Mouse (Mus musculus) forebrain, embryonic 12.5 days (tissue): Measurements from ENCODE around the gene Rin2. TPM values are rescaled to one million over a fixed set of nuclear protein-coding genes. Genes with fewer than 3 reads are reported as not detected.

Experiments
- ATAC-seq: fragments of 200-750 bp; cut with Nextera tagmentation; 2 replicates; pipeline ENCODE4 v1.8.0; 2017; ENCODE audit warnings: moderate TSS enrichment; ENCODE audit not compliant: low FRiP score
- H3K27ac ChIP-seq: fragments of 300-500 bp; sonication (generic); 2 replicates; pipeline ENCODE4 v1.5.1; 2016; ENCODE audit warnings: mild to moderate bottlenecking
- H3K27me3 ChIP-seq: fragments of 300-500 bp; sonication (generic); 2 replicates; pipeline ENCODE4 v1.6.1; 2016; ENCODE audit warnings: mild to moderate bottlenecking
- H3K36me3 ChIP-seq: fragments of 300-500 bp; sonication (generic); replicated peaks from 2 replicates; pipeline ENCODE4 v1.6.1; 2016; ENCODE audit warnings: mild to moderate bottlenecking
- H3K4me1 ChIP-seq: fragments of 300-500 bp; sonication (generic); 2 replicates; pipeline ENCODE4 v1.6.1; 2016
- H3K4me2 ChIP-seq: fragments of 300-500 bp; sonication (generic); 2 replicates; pipeline ENCODE4 v1.6.1; 2016; ENCODE audit warnings: mild to moderate bottlenecking, moderate library complexity
- H3K4me3 ChIP-seq: fragments of 300-500 bp; sonication (generic); replicated peaks from 2 replicates; pipeline ENCODE4 v1.5.1; 2016; ENCODE audit warnings: mild to moderate bottlenecking
- H3K9ac ChIP-seq: fragments of 300-500 bp; sonication (generic); 2 replicates; pipeline ENCODE4 v1.6.1; 2016; ENCODE audit warnings: mild to moderate bottlenecking
- H3K9me3 ChIP-seq: fragments of 300-500 bp; sonication (generic); 2 replicates; pipeline ENCODE4 v1.6.1; 2016
- WGBS: fragments of 180-500 bp; shearing (Covaris S2); methylation state at CpG from one replicate; pipeline ENCODE4 v1.1.7; 2016; 5-methylcytosine and 5-hydroxymethylcytosine counted together
- polyA plus RNA-seq: library from polyadenylated mRNA; unstranded; fragments of >200 nt; fragmentation: Nextera tagmentation; extraction: Ambion mirVana; gene quantifications from 2 replicates; pipeline ENCODE4 v1.2.1, GENCODE M21; 2016

Gene Rin2
- polyA plus RNA-seq, 1 experiment from 2014 or later: 14.0 TPM

DNA sequence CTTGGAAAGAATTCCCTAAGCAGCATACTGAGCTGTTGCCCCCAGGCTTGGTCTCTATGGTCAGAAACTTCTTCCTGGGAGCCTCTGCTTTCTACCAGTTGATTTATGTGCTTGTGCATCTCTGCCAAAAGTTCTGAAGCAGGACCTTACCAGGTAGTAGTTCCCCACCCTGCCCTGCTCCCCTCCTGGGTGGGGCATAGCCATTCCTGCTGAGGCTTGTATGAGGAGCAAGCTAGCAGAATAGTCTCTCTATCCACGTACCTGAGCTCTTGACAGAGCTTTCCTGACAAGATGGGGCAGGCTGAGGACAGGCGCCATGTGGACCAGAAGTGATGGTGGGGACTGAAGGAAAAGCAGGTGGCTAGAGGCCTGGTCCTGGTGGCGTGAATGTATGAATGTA is 171.6 kb downstream of the Rin2 start:
- H3K27ac ChIP-seq: no peak overlapping the region
- no peaks in the 10 kb centered on the region for H3K27me3 ChIP-seq
- WGBS: 82% methylated on average over 3 of the region's 3 CpGs
- no peak overlapping the region for H3K4me2 ChIP-seq
- H3K4me1 ChIP-seq: no peaks in the 10 kb centered on the region; the same call in none of the 2 replicates
- no peak overlapping the region for H3K9ac ChIP-seq
- no peak for ATAC-seq
- H3K9me3 ChIP-seq: no peaks in the 10 kb centered on the region
- H3K4me3 ChIP-seq: no peak overlapping the region
- no peaks in the 10 kb centered on the region; the same call in 1 of the 2 replicates for H3K36me3 ChIP-seq

DNA sequence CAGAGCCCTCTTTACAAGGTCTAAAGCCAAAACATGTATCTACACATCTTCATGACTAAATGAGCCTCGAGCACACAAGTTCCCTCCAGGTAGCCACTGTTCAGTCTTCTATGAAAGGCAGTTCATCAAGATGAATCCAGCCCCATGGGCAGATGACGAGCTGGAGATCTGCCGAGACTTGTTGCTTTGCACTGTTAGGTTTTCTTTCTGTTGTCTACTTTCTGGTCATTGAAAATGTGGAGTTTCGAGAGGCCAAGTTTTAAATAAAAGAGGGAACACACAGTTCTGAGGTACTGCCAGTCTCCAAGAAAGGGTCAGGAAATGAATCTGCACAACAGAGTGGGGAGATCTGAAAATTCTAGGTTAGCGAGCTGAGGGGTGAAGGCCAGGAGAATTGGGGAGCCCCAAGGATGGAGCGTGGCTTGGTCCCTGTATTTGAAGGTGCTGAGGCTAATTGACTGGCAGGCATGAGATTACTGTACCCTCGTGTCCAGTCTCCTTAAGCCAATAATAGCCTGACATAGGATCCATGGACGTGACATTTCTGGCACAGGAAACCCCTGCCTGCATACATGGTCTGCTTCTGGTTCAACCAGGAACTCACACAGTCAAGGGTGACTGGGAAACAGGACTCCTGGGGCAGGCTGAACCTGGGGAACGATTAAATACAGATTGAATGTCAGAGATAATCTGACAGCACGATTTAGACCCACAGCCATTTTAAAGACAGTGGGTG is 174.3 kb downstream of the Rin2 start:
- Histone ChIP-seq H3K9ac (no peak overlapping the region), H3K27ac (no peak overlapping the region), H3K9me3 (no peaks in the 10 kb centered on the region), H3K4me1 (no peaks in the 10 kb centered on the region; the same call in none of the 2 replicates), H3K27me3 (no peaks in the 10 kb centered on the region), H3K4me3 (no peak overlapping the region), H3K4me2 (no peak overlapping the region), H3K36me3 (no peaks in the 10 kb centered on the region; the same call in 1 of the 2 replicates)
- no peak for ATAC-seq
- WGBS: 79% methylated on average over 10 of the region's 10 CpGs

GRCm38 (mm10) chr2:145850779-145851178 is 175.8 kb downstream of the Rin2 start:
- Histone ChIP-seq H3K36me3 (no peaks in the 10 kb centered on the region; the same call in 1 of the 2 replicates), H3K27ac (no peak overlapping the region), H3K4me1 (no peaks in the 10 kb centered on the region; the same call in none of the 2 replicates), H3K4me2 (no peak overlapping the region), H3K9me3 (no peaks in the 10 kb centered on the region), H3K9ac (no peak overlapping the region), H3K27me3 (no peaks in the 10 kb centered on the region), H3K4me3 (no peak overlapping the region)
- WGBS: 78% methylated on average over 4 of the region's 4 CpGs
- no peak for ATAC-seq

- Histone ChIP-seq H3K9me3 (no peaks in the 10 kb centered on the region), H3K27me3 (no peaks in the 10 kb centered on the region), H3K4me1 (peaks cover 17% of the 10 kb centered on the region), H3K4me3 (no peak overlapping the region), H3K4me2 (no peak overlapping the region), H3K9ac (no peak overlapping the region), H3K36me3 (no peaks in the 10 kb centered on the region), H3K27ac (no peak overlapping the region)
- WGBS: 89% methylated on average over 9 of the region's 9 CpGs
- ATAC-seq: no peak
Observed at GRCm38 (mm10) chr2:145855831-145856230, 180.8 kb downstream of the Rin2 start.

DNA sequence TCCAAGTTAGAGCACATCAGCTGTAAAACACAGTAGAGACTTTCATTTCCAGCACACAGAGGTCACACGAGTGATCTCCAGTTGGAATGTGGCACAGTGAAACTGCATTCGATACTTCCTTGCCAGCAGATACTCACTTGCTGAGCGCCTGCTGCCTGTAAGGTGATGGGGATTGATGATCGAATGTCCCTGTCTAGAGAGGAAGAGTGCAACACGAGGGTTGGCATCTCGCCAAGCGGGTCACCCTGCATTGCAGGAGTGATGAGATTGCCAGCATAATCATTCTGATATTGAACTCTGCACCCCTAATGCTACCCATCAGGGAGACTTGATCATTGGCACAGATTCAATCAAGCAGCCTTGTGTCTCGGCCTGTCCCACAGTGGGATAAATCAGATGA is 182.8 kb downstream of the Rin2 start:
- ATAC-seq: no peak
- Histone ChIP-seq H3K4me1 (peaks cover 34% of the 10 kb centered on the region), H3K27me3 (no peaks in the 10 kb centered on the region), H3K9ac (no peak overlapping the region), H3K36me3 (no peaks in the 10 kb centered on the region), H3K9me3 (no peaks in the 10 kb centered on the region), H3K4me2 (no peak overlapping the region), H3K4me3 (no peak overlapping the region), H3K27ac (no peak overlapping the region)
- WGBS: 84% methylated on average over 8 of the region's 8 CpGs

GRCm38 (mm10) chr2:145859442-145859931 is 184.5 kb downstream of the Rin2 start:
- Histone ChIP-seq H3K27me3 (no peaks in the 10 kb centered on the region), H3K36me3 (no peaks in the 10 kb centered on the region), H3K4me1 (peaks cover 34% of the 10 kb centered on the region), H3K9ac (peak overlapping the region; percentile 33; the same call in 1 of the 2 replicates), H3K4me2 (peak overlapping the region; percentile 57), H3K4me3 (no peak overlapping the region; the same call in 1 of the 2 replicates), H3K27ac (peak overlapping the region; percentile 91), H3K9me3 (no peaks in the 10 kb centered on the region)
- ATAC-seq: peak; percentile 27
- WGBS: 47% methylated on average over 7 of the region's 7 CpGs

DNA sequence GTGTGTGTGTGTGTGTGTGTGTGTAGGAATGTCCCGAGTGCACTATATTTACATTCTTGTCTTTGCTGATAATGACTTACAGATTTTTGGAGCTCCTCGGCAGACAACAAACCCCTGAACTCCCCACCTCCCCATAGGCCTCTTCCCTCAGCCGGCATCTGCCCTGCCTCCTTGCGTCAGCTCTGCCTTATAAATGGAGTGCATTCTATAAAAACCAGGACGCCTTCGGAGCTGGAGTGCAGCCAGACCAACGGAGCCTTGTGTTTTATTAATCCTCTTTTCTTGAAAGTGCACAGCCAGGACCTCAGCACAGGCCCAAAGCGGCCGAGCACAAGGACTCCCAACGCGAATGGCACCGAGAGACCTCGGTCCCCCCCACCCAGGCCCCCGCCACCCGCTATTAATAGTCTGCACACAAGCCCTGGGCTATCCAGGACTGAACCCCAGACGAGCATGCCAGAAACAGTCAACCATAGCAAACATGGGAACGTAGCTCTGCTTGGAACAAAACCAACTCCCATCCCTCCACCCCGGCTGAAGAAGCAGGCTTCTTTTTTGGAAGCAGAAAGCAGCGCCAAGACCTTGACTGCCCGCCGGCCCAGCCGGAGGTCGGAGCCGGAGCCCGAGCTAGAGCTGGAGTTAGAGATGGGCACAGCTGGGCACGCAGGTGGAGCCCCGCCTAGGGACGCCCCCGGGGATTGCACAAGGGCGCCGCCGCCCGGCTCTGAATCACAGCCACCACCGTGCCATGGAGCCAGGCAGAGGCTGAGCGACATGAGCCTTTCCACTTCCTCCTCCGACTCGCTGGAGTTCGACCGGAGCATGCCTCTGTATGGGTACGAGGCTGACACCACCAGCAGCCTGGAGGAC is 185.2 kb downstream of the Rin2 start:
- H3K27me3 ChIP-seq: no peaks in the 10 kb centered on the region
- H3K4me3 ChIP-seq: peak overlapping the region; percentile 40
- 4% methylated on average over 40 of the region's 40 CpGs for WGBS
- peak overlapping the region; percentile 57 for H3K4me2 ChIP-seq
- peak overlapping the region; percentile 91 for H3K27ac ChIP-seq
- no peaks in the 10 kb centered on the region for H3K9me3 ChIP-seq
- peak overlapping the region; percentile 33 for H3K9ac ChIP-seq
- ATAC-seq: peak; percentile 87
- peaks cover 34% of the 10 kb centered on the region for H3K4me1 ChIP-seq
- no peaks in the 10 kb centered on the region for H3K36me3 ChIP-seq

DNA sequence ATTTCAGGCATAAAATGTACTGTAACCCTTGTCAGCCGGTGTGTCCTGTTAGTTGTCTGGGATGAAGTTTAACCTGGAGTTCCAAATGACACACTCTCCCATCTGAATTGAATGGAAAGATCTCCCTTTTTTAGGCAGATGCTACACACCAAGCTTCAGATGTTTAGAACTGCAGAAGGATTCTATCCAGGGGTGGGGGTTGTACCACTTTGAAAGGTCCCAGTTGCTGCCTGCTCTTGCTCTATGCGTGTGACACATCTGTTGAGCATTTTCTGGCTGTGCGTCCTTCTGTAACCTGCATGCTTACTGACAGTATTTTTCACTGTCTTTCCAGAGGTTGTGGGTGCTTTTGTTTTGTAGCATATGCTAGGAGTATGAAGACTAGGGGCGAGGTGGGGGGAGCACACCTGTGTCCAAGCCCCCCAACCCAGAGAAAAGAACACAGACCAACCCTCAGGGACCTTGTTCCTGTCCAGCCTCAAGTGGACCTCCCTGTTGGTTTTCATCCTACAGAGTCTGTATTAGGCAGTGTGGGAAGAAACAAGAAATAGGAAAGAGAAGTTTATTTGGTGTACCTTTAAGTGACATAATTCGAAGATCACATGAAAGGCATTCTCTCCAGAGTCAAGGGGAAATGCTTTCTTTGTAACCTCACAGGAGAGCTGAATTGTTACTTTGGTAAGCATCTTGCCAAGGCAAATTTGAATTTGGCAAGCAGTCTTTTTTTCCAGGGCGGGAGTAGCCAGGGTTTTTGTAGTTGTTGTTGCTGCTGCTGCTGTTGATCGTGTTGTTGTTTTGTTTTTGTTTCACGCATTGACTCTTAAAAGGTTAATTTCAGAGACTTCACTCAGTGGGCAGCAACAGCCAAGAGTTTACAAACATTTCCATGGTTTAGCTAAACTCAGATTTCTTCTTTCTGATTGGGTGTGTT is 186.4 kb downstream of the Rin2 start:
- Histone ChIP-seq H3K4me1 (peaks cover 34% of the 10 kb centered on the region), H3K9me3 (no peaks in the 10 kb centered on the region), H3K9ac (peak overlapping the region; percentile 40; the same call in 1 of the 2 replicates), H3K4me2 (peak overlapping the region; percentile 57), H3K27ac (peak overlapping the region; percentile 91), H3K36me3 (no peaks in the 10 kb centered on the region), H3K4me3 (peak overlapping the region; percentile 40), H3K27me3 (no peaks in the 10 kb centered on the region)
- WGBS: 61% methylated on average over 8 of the region's 8 CpGs
- no peak for ATAC-seq

GRCm38 (mm10) chr2:145862206-145862817 is 187.3 kb downstream of the Rin2 start:
- 0 out of 2 replicates have a peak, but pooled peaks have one; percentile 12 for ATAC-seq
- peak overlapping the region; percentile 33; the same call in 1 of the 2 replicates for H3K9ac ChIP-seq

GRCm38 (mm10) chr2:145865344-145865743 is 190.3 kb downstream of the Rin2 start:
- 91% methylated on average over 3 of the region's 3 CpGs for WGBS
- no peak overlapping the region for H3K9ac ChIP-seq
- no peak for ATAC-seq
- no peaks in the 10 kb centered on the region for H3K9me3 ChIP-seq
- H3K27me3 ChIP-seq: no peaks in the 10 kb centered on the region
- no peak overlapping the region for H3K27ac ChIP-seq
- H3K4me2 ChIP-seq: no peak overlapping the region
- H3K4me3 ChIP-seq: no peak overlapping the region
- no peaks in the 10 kb centered on the region for H3K36me3 ChIP-seq
- peaks cover 22% of the 10 kb centered on the region for H3K4me1 ChIP-seq

More at GRCm38 (mm10) chr2:145862206-145862817, 187.3 kb downstream of the Rin2 start:
- peak overlapping the region; percentile 57 for H3K4me2 ChIP-seq
- 26% methylated on average over 10 of the region's 10 CpGs for WGBS
- peak overlapping the region; percentile 40 for H3K4me3 ChIP-seq
- H3K4me1 ChIP-seq: peaks cover 34% of the 10 kb centered on the region
- no peaks in the 10 kb centered on the region for H3K27me3 ChIP-seq
- no peaks in the 10 kb centered on the region for H3K36me3 ChIP-seq
- peak overlapping the region; percentile 91 for H3K27ac ChIP-seq
- H3K9me3 ChIP-seq: no peaks in the 10 kb centered on the region

- no peak overlapping the region for H3K4me2 ChIP-seq
- no peaks in the 10 kb centered on the region for H3K36me3 ChIP-seq
- H3K9me3 ChIP-seq: no peaks in the 10 kb centered on the region
- H3K27me3 ChIP-seq: no peaks in the 10 kb centered on the region
- H3K9ac ChIP-seq: no peak overlapping the region
- no peak for ATAC-seq
- 95% methylated on average over 3 of the region's 3 CpGs for WGBS
- H3K4me1 ChIP-seq: peaks cover 14% of the 10 kb centered on the region
- no peak overlapping the region for H3K27ac ChIP-seq
- no peak overlapping the region for H3K4me3 ChIP-seq
Observed at GRCm38 (mm10) chr2:145866238-145866637, 191.2 kb downstream of the Rin2 start.
